Mouse (Mus musculus): ENCODE data around the gene Agbl2. TPM values are rescaled to one million over a fixed set of nuclear protein-coding genes. Genes with fewer than 3 reads are reported as not detected.

Agbl2 gene
- 0.26 TPM for polyA plus RNA-seq (2014; fragmentation: Illumina TruSeq; extraction: RNeasy Lipid Tissue Mini Kit (QIAGEN cat#74804); ENCODE audit: low read depth, low replicate concordance)

GRCm38 (mm10) chr2:90782458-90782857 lies at the start of gene Agbl2:
Gene Agbl2 (plus strand): TSS chr2:90782727.

DNA sequence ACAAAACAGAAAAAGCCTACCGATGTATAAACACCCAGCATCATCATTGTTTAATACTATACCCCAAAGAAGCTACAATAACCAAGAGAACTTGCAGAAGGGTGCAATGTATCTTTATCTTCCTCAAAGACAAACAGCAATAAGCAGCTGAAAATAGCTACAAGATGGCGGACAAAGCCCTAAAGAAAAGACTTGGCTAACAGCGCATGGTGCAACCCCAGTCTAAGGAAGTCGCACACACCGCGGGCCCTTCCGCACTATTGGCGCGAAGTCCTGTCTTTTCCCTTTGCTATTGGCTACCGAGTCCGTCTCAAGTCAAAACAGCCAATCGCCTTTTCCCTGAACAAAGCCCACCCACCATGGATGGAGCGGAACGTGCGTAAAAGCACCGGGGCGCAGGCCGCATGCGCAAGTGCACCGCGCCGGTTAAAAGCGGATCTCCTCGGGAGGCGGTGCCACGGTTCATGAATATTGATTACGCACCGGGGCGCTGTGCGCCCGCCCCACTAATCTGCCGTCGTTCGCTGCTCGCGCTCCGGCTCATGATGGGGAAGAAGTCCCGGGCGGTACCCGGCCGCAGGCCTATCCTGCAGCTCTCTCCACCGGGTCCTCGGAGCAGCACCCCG lies 37.4 kb upstream of the Agbl2 start, which contains the start of gene Fnbp4:
Gene Fnbp4 (plus strand): TSS at position 318 of the 626 bp plus-strand sequence.

DNA sequence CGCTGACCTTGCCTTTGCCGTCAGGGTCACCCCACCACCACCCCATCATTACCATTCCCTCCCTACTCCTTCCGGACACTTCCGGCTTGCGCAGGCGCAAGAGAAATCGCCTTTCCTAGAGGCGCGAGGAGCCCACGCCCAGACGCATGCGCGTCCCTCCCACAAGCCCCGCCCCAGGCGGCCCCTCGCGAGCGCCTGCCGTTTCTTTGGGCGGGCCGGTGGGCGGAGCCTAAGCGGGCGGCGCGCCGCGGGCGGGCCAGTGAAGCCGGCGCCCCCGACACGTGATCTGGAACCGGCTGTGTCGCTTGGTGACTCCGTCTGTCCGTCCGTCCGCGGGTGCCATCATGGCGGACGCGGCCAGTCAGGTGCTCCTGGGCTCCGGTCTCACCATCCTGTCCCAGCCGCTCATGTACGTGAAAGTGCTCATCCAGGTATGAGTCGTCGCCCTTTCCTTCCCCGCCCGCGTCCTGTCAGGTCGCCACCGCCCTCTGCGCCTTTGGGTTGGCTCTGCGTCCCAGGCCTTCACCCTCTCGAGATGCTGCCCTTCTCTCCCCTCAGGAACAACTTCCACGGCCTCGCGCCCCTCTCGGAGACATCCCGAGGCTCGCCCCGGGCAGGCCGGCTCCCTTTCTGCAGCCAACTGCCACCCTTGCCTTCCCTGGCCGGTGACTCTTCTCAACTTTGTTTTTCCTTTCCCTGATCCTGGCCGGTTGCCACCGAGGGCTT lies 64.6 kb downstream of the Agbl2 start, which contains the start of gene Mtch2:
Gene Mtch2 (plus strand): TSS at position 201 of the 726 bp plus-strand sequence.

Other genes with a start within 250 kb of the Agbl2 start
- gene Ptprj, start 202.1 kb upstream of the Agbl2 start, polyA plus RNA-seq (2014; fragmentation: Illumina TruSeq; extraction: RNeasy Lipid Tissue Mini Kit (QIAGEN cat#74804); ENCODE audit: low read depth, low replicate concordance), result 18.4 TPM
- 7.4 TPM for gene Nup160, start 105.5 kb upstream of the Agbl2 start, polyA plus RNA-seq (2014; fragmentation: Illumina TruSeq; extraction: RNeasy Lipid Tissue Mini Kit (QIAGEN cat#74804); ENCODE audit: low read depth, low replicate concordance)
- gene Fnbp4, start 37.4 kb upstream of the Agbl2 start, polyA plus RNA-seq (2014; fragmentation: Illumina TruSeq; extraction: RNeasy Lipid Tissue Mini Kit (QIAGEN cat#74804); ENCODE audit: low read depth, low replicate concordance), result 36.5 TPM
- gene Mtch2, start 64.4 kb downstream of the Agbl2 start, polyA plus RNA-seq (2014; fragmentation: Illumina TruSeq; extraction: RNeasy Lipid Tissue Mini Kit (QIAGEN cat#74804); ENCODE audit: low read depth, low replicate concordance), result 537 TPM
- not detected for gene C1qtnf4, start 103.1 kb downstream of the Agbl2 start, polyA plus RNA-seq (2014; fragmentation: Illumina TruSeq; extraction: RNeasy Lipid Tissue Mini Kit (QIAGEN cat#74804); ENCODE audit: low read depth, low replicate concordance)
- 7.8 TPM for gene Kbtbd4, start 122.0 kb downstream of the Agbl2 start, polyA plus RNA-seq (2014; fragmentation: Illumina TruSeq; extraction: RNeasy Lipid Tissue Mini Kit (QIAGEN cat#74804); ENCODE audit: low read depth, low replicate concordance)
- 208 TPM for gene Ndufs3, start 122.1 kb downstream of the Agbl2 start, polyA plus RNA-seq (2014; fragmentation: Illumina TruSeq; extraction: RNeasy Lipid Tissue Mini Kit (QIAGEN cat#74804); ENCODE audit: low read depth, low replicate concordance)
- 53.5 TPM for gene Celf1, start 157.7 kb downstream of the Agbl2 start, polyA plus RNA-seq (2014; fragmentation: Illumina TruSeq; extraction: RNeasy Lipid Tissue Mini Kit (QIAGEN cat#74804); ENCODE audit: low read depth, low replicate concordance)

All from liver, adult 10 weeks (tissue).